Mouse (Mus musculus): ENCODE measurements around the gene Adgrl3.

DNA sequence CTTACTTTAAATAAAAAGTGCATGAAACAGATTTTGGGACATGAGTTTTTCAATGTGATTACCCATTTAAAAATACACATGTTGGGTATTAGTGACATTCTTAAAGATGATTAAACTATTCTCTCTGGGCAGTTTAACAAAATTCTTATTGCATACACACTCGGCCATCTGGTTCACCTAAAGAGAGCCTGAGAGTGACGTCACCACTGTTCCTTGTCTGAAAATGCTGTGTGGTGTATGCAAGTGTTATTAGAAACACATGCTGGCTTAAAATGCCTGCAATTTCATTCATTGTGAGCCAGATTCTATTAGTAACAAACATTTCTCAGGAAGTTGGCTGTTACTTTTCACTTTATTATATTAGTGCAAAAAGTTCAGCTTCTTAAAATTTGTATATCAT is 812.7 kb downstream of the Adgrl3 start:
- TF ChIP-seq CTCF (IDR thresholded peaks at IDR 0.05; ENCODE audit: control insufficient read depth, insufficient read depth, insufficient read length): no peak
- no peak for TF ChIP-seq MAX (IDR thresholded peaks at IDR 0.05)
